Mouse (Mus musculus) cortical plate, adult 2 months (tissue): Measurements from ENCODE around the gene Gm21969.

Experiments used
- CTCF ChIP-seq: fragments of 200-500 bp; IDR thresholded peaks from 2 replicates; pipeline ENCODE4 v1.5.1; 2011; ENCODE audit warnings: mild to moderate bottlenecking, control low read depth, low read length; ENCODE audit not compliant: insufficient read depth; ENCODE audit errors: extremely low read depth
- POLR2A ChIP-seq: fragments of 200-500 bp; IDR thresholded peaks from 2 replicates; pipeline ENCODE4 v1.6.1; 2011; ENCODE audit warnings: mild to moderate bottlenecking, low read length, control low read depth; ENCODE audit not compliant: insufficient read depth; ENCODE audit errors: extremely low read depth

DNA sequence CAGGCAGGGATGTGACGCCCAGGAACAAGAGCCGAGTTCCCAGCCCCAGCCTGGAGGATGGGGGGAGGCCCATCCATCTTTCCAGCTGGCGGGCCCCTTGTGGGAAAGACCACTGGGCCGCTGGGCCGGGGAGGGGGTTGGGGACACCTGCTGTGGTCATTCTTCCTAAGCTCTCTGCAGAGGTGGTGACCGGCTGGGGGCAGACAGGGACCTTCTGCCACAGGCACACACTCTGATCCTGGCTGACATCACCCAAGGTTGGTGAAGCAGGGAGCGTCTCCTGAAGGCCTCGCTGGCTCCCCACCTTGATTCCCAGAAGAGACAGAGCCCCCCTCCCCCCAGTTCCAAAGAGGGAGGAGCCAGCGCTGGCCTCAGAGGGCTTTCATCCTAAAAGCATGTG lies 94.8 kb downstream of the Gm21969 start:
- no peak for TF ChIP-seq CTCF
- TF ChIP-seq POLR2A, result no peak
